Mouse (Mus musculus): ENCODE data around the gene Tmem204. TPM values are rescaled to one million over a fixed set of nuclear protein-coding genes. Genes with fewer than 3 reads are reported as not detected.

Tmem204 gene
- polyA plus RNA-seq, 1 experiment from 2014 or later: 12.6 TPM

DNA sequence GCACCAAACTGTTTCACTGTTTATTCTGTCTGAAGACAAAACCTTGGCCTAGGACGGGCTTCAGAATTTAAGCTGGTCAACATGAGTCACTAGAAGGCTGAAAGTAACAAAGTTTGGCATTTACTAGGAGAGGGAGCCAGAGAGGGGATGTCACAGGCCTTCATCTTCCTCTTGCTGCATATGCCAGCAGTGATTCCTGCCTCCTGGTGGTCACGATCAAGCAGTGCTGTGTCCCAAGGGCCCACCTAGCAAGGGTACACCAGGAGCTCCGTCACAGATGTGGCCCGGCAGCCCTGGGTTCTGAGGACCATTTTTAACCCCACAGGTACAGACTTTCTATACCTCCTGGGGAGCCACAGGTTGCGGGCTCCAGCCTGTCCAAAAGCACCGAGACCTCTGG lies 26.4 kb downstream of the Tmem204 start:
- no peaks in the 10 kb centered on the region for H3K9me3 ChIP-seq
- WGBS: 93% methylated on average over 6 of the region's 6 CpGs
- ATAC-seq (replicated peaks): no peak

DNA sequence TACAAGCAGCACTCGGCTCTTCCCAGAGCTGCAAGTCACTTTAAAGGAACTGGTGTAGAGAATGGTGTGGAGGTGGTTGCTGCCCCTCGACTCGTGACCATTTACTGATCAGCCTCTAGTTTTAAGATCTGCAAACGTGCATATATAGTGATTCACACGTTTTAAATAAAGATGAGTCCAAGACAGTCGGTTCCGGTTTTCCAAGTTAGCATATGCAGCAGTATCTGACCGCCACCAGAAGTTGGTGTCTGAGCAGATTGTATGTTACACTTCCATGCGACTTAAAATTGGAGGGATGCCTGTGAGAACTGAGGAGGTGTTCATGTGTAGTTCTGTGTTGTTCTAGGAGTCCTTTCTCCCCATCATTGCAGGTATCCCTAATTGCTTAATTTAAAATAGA lies 30.1 kb downstream of the Tmem204 start:
- Histone ChIP-seq H3K4me3 (no peak overlapping the region), H3K27ac (no peak overlapping the region), H3K4me2 (no peak overlapping the region), H3K4me1 (no peaks in the 10 kb centered on the region), H3K36me3 (replicated peaks) (peaks cover 29% of the 10 kb centered on the region; the same call in 1 of the 2 replicates), H3K9me3 (no peaks in the 10 kb centered on the region), H3K9ac (no peak overlapping the region), H3K27me3 (replicated peaks) (no peaks in the 10 kb centered on the region)
- WGBS: 87% methylated on average over 9 of the region's 9 CpGs
- ATAC-seq (replicated peaks): no peak

More for the DNA sequence above, 26.4 kb downstream of the Tmem204 start:
- H3K27ac ChIP-seq: no peak overlapping the region
- H3K4me3 ChIP-seq: no peak overlapping the region
- no peaks in the 10 kb centered on the region for H3K27me3 ChIP-seq (replicated peaks)
- H3K36me3 ChIP-seq (replicated peaks): peaks cover 23% of the 10 kb centered on the region; the same call in 1 of the 2 replicates
- H3K9ac ChIP-seq: no peak overlapping the region
- H3K4me1 ChIP-seq: no peaks in the 10 kb centered on the region
- no peak overlapping the region for H3K4me2 ChIP-seq

DNA sequence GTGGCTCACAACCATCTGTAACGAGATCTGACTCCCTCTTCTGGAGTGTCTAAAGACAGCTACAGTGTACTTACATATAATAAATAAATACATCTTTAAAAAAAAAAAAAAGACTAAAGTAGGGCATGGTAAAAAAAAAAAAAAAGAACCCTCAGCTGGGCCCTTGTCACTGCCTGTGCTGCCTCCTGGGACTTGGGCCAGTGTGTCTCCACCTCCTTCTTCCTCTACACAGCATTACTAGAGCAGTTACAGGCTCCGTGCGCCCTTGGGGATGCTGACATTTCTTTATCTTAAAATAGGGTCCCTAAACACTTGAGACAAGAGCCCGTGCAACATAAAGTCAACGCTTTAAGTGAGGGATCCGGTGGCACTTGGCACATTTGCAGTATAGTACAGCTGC lies 36.2 kb downstream of the Tmem204 start:
- H3K4me1 ChIP-seq: no peaks in the 10 kb centered on the region
- no peak for ATAC-seq (replicated peaks)
- H3K4me2 ChIP-seq: no peak overlapping the region
- no peak overlapping the region for H3K9ac ChIP-seq
- H3K4me3 ChIP-seq: no peak overlapping the region
- peaks cover 12% of the 10 kb centered on the region; the same call in 1 of the 2 replicates for H3K36me3 ChIP-seq (replicated peaks)
- H3K27me3 ChIP-seq (replicated peaks): no peaks in the 10 kb centered on the region
- WGBS: 92% methylated on average over 6 of the region's 6 CpGs
- no peaks in the 10 kb centered on the region for H3K9me3 ChIP-seq
- H3K27ac ChIP-seq: no peak overlapping the region

DNA sequence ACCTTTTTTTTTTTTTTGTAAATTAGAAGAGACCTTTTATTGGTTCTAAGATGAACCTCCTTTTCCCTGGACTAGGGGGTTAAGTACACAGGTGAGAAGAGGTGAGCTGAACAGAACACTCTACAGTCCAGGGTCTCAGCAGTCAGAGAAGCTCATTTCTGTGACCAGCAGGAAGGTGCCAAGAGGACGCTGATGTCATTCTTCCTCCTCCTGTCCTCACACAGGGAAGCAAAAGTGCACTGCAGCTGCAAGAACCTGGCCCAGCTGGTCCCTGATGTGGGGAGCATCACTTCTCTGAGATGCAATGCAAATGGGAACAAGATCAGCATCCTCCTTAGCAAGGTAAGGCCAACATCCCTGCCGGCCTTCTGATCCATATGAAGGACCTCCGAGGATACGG lies 38.1 kb downstream of the Tmem204 start:
- no peak overlapping the region for H3K4me3 ChIP-seq
- no peaks in the 10 kb centered on the region for H3K27me3 ChIP-seq (replicated peaks)
- H3K36me3 ChIP-seq (replicated peaks): peaks cover 6% of the 10 kb centered on the region; the same call in 1 of the 2 replicates
- ATAC-seq (replicated peaks): no peak
- H3K9ac ChIP-seq: no peak overlapping the region
- H3K9me3 ChIP-seq: no peaks in the 10 kb centered on the region
- H3K4me2 ChIP-seq: no peak overlapping the region
- no peaks in the 10 kb centered on the region for H3K4me1 ChIP-seq
- 89% methylated on average over 4 of the region's 4 CpGs for WGBS
- no peak overlapping the region for H3K27ac ChIP-seq

DNA sequence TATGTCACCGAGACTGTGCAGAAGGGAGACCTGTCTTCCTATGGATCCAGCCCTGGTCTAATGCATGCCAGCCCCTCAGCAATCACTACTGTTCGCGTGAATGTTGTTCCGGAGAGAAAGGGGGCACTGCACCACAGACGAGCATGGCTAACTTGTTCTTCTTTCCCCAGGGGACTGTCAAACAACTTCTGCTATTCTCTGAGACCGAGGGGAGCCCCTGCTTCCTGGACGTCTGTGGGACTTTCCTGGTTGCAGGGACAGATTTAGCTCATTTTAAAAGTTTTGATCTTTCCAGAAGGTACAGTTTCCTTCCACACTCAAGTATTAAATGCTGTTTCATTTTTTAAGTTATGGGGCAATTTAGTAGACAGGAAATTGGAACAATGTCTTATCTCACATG lies 38.5 kb downstream of the Tmem204 start:
- Histone ChIP-seq H3K4me3 (no peak overlapping the region), H3K27me3 (replicated peaks) (no peaks in the 10 kb centered on the region), H3K4me2 (no peak overlapping the region), H3K27ac (no peak overlapping the region), H3K36me3 (replicated peaks) (peaks cover 6% of the 10 kb centered on the region; the same call in 1 of the 2 replicates), H3K9ac (no peak overlapping the region), H3K9me3 (no peaks in the 10 kb centered on the region), H3K4me1 (no peaks in the 10 kb centered on the region)
- no peak for ATAC-seq (replicated peaks)
- WGBS: 75% methylated on average over 7 of the region's 7 CpGs

DNA sequence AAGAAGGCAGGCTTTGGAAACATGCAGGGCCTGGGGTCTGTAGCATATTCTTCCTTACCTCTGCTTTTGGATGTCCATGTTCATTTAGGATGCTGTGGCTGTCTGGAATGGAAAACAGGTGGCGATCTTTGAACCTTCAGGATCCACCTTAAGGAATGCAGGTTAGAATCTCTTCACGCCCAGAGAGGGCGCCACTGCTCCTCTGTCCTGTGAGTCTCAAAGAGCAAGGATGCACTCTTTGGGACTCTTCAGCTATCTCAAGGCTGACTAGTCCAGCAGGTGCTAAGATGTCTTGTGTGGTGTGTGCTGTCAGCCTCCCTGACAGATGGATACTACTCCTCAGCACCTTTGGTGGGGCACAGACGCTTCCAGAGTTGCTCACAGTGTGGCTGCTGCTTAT lies 47.2 kb downstream of the Tmem204 start:
- H3K4me1 ChIP-seq: no peaks in the 10 kb centered on the region
- no peak for ATAC-seq (replicated peaks)
- H3K9me3 ChIP-seq: no peaks in the 10 kb centered on the region
- H3K9ac ChIP-seq: no peak overlapping the region
- no peak overlapping the region for H3K4me3 ChIP-seq
- no peak overlapping the region for H3K27ac ChIP-seq
- WGBS: 65% methylated on average over 4 of the region's 4 CpGs
- H3K36me3 ChIP-seq (replicated peaks): peaks cover 18% of the 10 kb centered on the region; the same call in 1 of the 2 replicates
- no peak overlapping the region for H3K4me2 ChIP-seq
- H3K27me3 ChIP-seq (replicated peaks): no peaks in the 10 kb centered on the region

DNA sequence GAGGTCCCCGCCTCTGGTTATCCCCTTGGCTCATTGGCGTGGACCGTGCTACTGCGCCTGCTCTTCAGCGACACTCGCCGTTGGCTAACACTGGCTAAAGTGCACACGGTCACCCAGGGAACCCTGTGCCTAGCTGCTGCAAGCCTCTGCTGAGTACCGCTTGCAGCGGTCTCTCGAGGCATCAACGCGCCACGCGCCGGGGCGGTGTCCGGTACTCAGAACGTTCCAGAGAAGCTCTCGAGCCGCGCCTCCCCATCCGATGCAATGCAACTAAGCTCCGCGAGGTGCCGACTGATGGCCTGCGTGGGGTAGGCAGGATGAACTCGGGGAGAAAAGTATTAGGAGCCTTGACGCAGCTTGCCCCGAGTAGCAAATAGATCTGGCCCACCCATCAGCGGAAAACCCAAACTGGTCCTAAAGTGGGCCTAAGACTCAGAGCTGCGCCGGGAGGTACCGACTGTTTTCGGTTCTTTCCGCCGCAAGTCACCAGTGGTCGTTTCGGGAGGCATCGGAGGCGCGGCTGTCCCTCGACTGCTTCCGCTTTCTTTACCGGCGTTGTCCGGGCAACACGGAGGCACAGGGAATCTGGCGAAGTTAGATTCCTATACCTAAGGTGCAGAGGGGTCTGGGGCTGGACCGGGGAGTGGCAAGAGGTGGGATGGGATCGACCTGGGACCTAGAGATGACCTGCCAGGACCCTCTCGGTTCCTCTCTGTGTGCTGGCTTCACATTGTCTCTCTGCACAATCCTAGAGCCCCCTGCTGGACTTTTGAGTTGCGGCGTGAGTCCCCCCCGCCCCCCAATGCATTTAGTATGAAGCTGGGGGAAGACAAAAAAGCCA lies 66.9 kb downstream of the Tmem204 start:
- Histone ChIP-seq H3K4me3 (peak overlapping the region; percentile 86), H3K36me3 (replicated peaks) (peaks cover 11% of the 10 kb centered on the region), H3K27ac (peak overlapping the region; percentile 80), H3K9ac (peak overlapping the region; percentile 57), H3K9me3 (no peaks in the 10 kb centered on the region), H3K27me3 (replicated peaks) (no peaks in the 10 kb centered on the region), H3K4me1 (peaks cover 43% of the 10 kb centered on the region), H3K4me2 (peak overlapping the region; percentile 99)
- under 1% methylated on average over 55 of the region's 55 CpGs for WGBS
- ATAC-seq (replicated peaks): peak; percentile 94

DNA sequence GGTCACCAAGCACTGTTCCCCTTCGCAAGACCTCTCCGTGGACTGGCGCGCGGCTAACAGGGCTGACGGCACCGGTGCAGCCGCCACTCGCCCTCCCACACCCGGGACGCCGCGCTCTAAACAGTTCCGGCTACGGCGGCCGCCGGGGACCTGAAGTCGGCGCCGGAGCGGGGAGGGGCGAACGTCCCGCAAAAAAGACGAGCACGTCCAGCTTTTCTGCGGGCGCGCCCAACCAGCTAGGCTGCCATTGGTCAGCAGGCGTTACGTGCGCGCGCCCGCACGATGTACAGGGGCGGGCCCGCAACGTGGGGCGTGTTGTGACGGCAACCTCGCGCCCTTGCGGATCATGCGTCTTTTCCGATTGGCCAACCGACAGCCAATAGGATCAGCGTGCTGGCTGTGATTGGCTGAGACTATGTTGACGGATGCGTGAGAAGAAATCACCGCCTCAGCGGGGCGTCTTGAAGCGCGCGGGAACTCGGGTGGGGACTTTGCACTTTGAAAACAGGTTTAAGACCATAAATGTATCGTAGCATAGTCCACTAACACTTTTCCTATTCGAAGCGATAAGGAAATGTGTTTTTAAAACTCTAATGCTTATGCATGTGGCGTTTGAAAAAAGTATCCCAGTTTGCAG lies 67.6 kb downstream of the Tmem204 start, which contains the start of the genes Cramp1l and Ift140:
Cramp1l (minus strand) TSS at position 134 of the 637 bp plus-strand sequence.
Ift140 (plus strand) TSS at position 431 of the 637 bp plus-strand sequence.
- no peaks in the 10 kb centered on the region for H3K27me3 ChIP-seq (replicated peaks)
- H3K4me2 ChIP-seq: peak within 1 kb of the TSS; percentile 99
- ATAC-seq (replicated peaks): peak; percentile 99
- peaks cover 12% of the 10 kb centered on the region for H3K36me3 ChIP-seq (replicated peaks)
- peak within 1 kb of the TSS; percentile 84 for H3K27ac ChIP-seq
- H3K4me3 ChIP-seq: peak within 1 kb of the TSS; percentile 86
- H3K9me3 ChIP-seq: no peaks in the 10 kb centered on the region
- H3K4me1 ChIP-seq: peaks cover 46% of the 10 kb centered on the region
- peak within 1 kb of the TSS; percentile 91 for H3K9ac ChIP-seq
- under 1% methylated on average over 61 of the region's 62 CpGs for WGBS

DNA sequence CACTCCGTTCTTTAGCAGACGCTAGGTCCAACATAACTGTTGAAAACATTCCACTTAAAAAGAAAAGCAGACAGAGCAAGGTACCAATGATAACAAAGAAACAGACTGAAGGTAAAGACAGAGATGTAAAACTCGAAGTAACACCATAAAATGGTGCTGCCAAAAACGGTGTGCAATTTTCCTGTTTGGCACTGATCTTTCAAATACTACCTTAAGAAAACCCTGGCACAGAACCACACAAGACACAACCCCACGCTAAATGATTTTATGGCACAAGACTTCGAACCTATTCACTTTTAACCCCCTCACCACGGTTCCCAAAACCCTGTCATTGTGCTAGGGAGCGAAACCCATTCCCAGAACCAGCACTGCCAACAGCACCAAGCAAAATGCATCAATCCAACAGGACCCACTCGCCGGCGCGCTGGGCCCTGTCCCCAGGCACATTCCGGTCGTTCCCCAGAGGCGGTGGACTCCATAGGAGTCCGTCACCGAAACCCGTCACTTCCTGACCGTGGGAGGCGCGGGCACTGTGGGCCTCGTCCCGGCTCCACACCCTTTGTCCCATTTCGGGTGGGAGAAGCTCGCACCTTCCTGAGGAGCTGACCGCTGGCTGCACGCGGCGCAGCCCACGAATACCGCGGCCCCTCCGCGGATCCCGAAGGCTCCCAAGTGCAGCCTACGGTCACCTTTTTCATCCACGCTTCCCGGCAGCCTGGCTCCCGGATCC lies 68.4 kb downstream of the Tmem204 start:
- Histone ChIP-seq H3K27me3 (replicated peaks) (no peaks in the 10 kb centered on the region), H3K9ac (peak overlapping the region; percentile 91), H3K9me3 (no peaks in the 10 kb centered on the region), H3K4me2 (peak overlapping the region; percentile 94), H3K4me3 (peak overlapping the region; percentile 86), H3K27ac (peak overlapping the region; percentile 84), H3K4me1 (peaks cover 46% of the 10 kb centered on the region), H3K36me3 (replicated peaks) (peaks cover 12% of the 10 kb centered on the region)
- under 1% methylated on average over 39 of the region's 39 CpGs for WGBS
- peak; percentile 14 for ATAC-seq (replicated peaks)

DNA sequence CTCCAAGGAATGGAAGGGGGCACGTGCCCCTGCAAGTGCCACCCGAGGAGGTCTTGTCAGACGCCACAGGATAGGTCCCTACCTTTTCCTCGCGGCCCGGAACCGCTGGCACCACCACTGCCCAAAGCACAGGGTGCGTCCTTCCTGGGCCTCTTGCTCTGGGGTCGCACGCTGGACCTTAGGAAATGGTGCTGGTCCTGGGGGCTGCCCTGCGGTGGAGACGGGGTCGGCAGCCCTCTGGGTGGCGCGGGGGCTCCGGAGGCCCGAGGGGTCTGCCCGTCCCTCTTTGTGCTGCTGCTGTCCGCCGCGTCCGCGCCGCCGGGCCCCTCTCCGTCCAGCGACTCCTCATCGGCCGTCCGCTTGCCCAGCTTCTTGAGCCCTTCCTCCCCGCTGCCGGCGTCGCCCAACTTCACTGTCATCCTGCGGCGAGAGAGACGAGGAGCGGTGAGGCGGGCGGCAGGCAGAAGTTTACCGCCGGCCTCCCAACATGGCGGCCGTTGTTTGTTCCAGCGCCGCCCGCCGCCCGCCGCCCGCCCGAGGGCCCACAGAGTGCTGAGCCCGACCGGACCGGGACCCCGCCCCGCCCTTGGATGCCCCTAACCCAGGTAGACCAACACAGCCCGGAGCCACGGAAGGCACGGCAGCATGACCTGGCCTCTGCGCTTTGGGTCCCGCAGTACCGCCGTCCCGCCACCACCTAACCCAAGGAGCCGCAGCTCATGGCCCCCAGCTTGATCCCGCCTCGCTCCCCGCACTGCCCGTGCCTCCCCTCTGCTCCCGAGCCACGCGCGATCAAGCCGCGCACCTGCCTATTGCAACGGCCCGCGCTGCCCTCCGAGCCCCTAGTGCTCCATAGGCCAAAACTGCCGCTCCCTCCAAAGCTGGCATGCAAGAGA lies 69.5 kb downstream of the Tmem204 start:
- under 1% methylated on average over 78 of the region's 81 CpGs for WGBS
- H3K9ac ChIP-seq: peak overlapping the region; percentile 91
- peak overlapping the region; percentile 73 for H3K27ac ChIP-seq
- ATAC-seq (replicated peaks): no peak
- H3K4me2 ChIP-seq: peak overlapping the region; percentile 94
- peaks cover 15% of the 10 kb centered on the region for H3K36me3 ChIP-seq (replicated peaks)
- peak overlapping the region; percentile 86 for H3K4me3 ChIP-seq
- peaks cover 46% of the 10 kb centered on the region for H3K4me1 ChIP-seq
- no peaks in the 10 kb centered on the region for H3K27me3 ChIP-seq (replicated peaks)
- H3K9me3 ChIP-seq: no peaks in the 10 kb centered on the region
